In the genomic region with DNA sequence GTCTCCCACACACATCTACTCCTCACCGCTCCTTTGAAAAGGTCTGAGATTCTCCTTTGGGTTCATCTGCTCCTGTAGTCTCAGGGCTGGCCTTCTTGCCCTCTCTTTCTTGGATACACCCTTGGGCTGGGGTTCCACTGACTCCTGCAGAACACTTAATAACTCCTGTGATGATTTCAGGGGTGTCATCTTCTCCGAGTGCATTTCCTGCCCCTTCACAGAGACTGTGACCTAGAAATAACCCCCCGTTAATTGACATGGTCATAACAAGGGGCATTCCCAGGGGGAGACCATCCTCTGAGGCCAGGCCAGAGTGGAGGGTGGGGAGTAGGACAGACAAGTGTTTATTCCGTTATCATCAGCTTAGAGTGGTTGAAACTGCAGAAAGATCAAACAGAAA, we compare ENCODE assay signal across 9 mouse cellular contexts. TPM values are rescaled to one million over a fixed set of nuclear protein-coding genes. Genes with fewer than 3 reads are reported as not detected.
A peak's percentile ranks its signal among the peaks of the same experiment; 100 is the strongest.
DNase-seq lines count a peak whose midpoint lies in the region; ATAC-seq and TF ChIP-seq lines count a peak whose summit lies in the region.
"Had no signal": no experiment of that assay in that cellular context is flagged by ENCODE, and none has a peak within 500 bp of the region (broad histone marks: within the 10 kb centered on the region; RNA-seq: fewer than 3 reads in every experiment).

No protein-coding gene starts in this region.

- no peak for DNase-seq in cerebellum, adult 2 months
- no peak for DNase-seq in cerebellum, postnatal 14 days
- DNase-seq in testis, postnatal 10 days (ENCODE audit: low spot score), result no peak
- DNase-seq in liver, embryonic 13.5 days, result no peak
- no peak for DNase-seq in embryo, embryonic 10 days (ENCODE audit: low spot score)
- DNase-seq in left cerebral cortex, postnatal 36 days (ENCODE audit: low spot score in 2 of 2), result no peak

- no peaks in the 10 kb centered on the region for H3K9me3 ChIP-seq in liver, embryonic 13.5 days (replicated peaks)

- TF ChIP-seq CTCF in cerebellum, adult 2 months (IDR thresholded peaks at IDR 0.05; ENCODE audit: borderline replicate concordance, insufficient read depth, low read depth, low read length), result no peak
- TF ChIP-seq CTCF in testis, adult 2 months (IDR thresholded peaks at IDR 0.05; ENCODE audit: control insufficient read depth, insufficient read depth, insufficient replicate concordance, low read depth, low read length), result no peak

- peak overlapping the region; percentile 92 for H3K9ac ChIP-seq in liver, embryonic 13.5 days

- 44% methylated on average over 4 of the region's 4 CpGs for WGBS in cerebellum, adult 2 months
- WGBS in liver, embryonic 13.5 days (ENCODE audit: insufficient replicate concordance), result 57% methylated on average over 4 of the region's 4 CpGs

- no peaks in the 10 kb centered on the region for H3K27me3 ChIP-seq in cerebellum, adult 2 months (ENCODE audit: control insufficient read depth, insufficient read depth, low read length)
- H3K27me3 ChIP-seq in testis, adult 2 months (ENCODE audit: control insufficient read depth, insufficient read depth, low read length), result no peaks in the 10 kb centered on the region
- no peaks in the 10 kb centered on the region for H3K27me3 ChIP-seq in liver, embryonic 13.5 days

- TF ChIP-seq POLR2A in cerebellum, adult 2 months (IDR thresholded peaks at IDR 0.05; ENCODE audit: borderline replicate concordance, insufficient read depth, low read length), result no peak
- no peak for TF ChIP-seq POLR2A in testis, adult 2 months (IDR thresholded peaks at IDR 0.05; ENCODE audit: control insufficient read depth, low read depth, low read length)

- H3K36me3 ChIP-seq in testis, adult 2 months (ENCODE audit: control insufficient read depth, insufficient read depth, low read length), result peaks cover 4% of the 10 kb centered on the region; the same call in 1 of the 2 replicates
- peaks cover 35% of the 10 kb centered on the region for H3K36me3 ChIP-seq in liver, embryonic 13.5 days

- peaks cover 12% of the 10 kb centered on the region for H3K4me1 ChIP-seq in cerebellum, adult 2 months (ENCODE audit: control insufficient read depth, insufficient read depth, low read length)
- H3K4me1 ChIP-seq in testis, adult 2 months (ENCODE audit: control insufficient read depth, insufficient read depth, low read length), result peaks cover 5% of the 10 kb centered on the region
- H3K4me1 ChIP-seq in liver, embryonic 13.5 days (replicated peaks), result peaks cover 34% of the 10 kb centered on the region

- H3K4me2 ChIP-seq in liver, embryonic 13.5 days, result peak overlapping the region; percentile 90

- peak overlapping the region; percentile 46 for H3K4me3 ChIP-seq in cerebellum, adult 2 months (replicated peaks; ENCODE audit: insufficient read depth, low read depth, low read length)
- H3K4me3 ChIP-seq in testis, adult 2 months (ENCODE audit: control insufficient read depth, low read depth, low read length), result peak overlapping the region; percentile 42
- peak overlapping the region; percentile 89 for H3K4me3 ChIP-seq in liver, embryonic 13.5 days (replicated peaks)

- ATAC-seq in liver, embryonic 13.5 days (ENCODE audit: low read depth), result no peak
- ATAC-seq in erythroid progenitor cell, adult 5-6 weeks (replicated peaks; ENCODE audit: low FRiP score, poor library complexity, severe bottlenecking), result no peak

- intact Hi-C loops in left cerebral cortex, postnatal 36 days (cut with DNase I), result no loop called here

- H3K27ac ChIP-seq in cerebellum, adult 2 months (ENCODE audit: insufficient read depth, low read length), result no peak overlapping the region
- no peak overlapping the region for H3K27ac ChIP-seq in testis, adult 2 months (ENCODE audit: control insufficient read depth, insufficient read depth, low read depth, low read length)
- H3K27ac ChIP-seq in liver, embryonic 13.5 days, result no peak overlapping the region

RNA-seq across cellular contexts. Expression of a gene that starts 1.3 kb away (rescaled TPM):
- 40.2 and 47.4 TPM in 2 replicates for polyA plus RNA-seq in cerebellum, adult 2 months (2012; rRNA removed)
- 36.3 and 37.0 TPM in 2 replicates for polyA plus RNA-seq in testis, adult 2 months (2012; rRNA removed)
- polyA plus RNA-seq in liver, embryonic 13.5 days (2015; fragmentation: Nextera tagmentation; extraction: Ambion mirVana), result 23.0 and 27.9 TPM in 2 replicates
- total RNA-seq in erythroid progenitor cell, adult 5-6 weeks (2015; ENCODE audit: low replicate concordance), result 65.0 and 76.4 TPM in 2 replicates
- total RNA-seq in erythroid progenitor cell, adult 5-6 weeks (2017; ENCODE audit: low replicate concordance), result 47.6 and 50.1 TPM in 2 replicates
- 10 to 100 TPM; 35.8 to 56.6 TPM for total RNA-seq in left cerebral cortex, postnatal 36 days (2021)

RNA-seq across cellular contexts. Expression of a gene that starts 1.8 kb away (rescaled TPM):
- polyA plus RNA-seq in cerebellum, adult 2 months (2012; rRNA removed), result 6.4 and 6.8 TPM in 2 replicates
- polyA plus RNA-seq in testis, adult 2 months (2012; rRNA removed), result 2.4 and 2.8 TPM in 2 replicates
- polyA plus RNA-seq in liver, embryonic 13.5 days (2015; fragmentation: Nextera tagmentation; extraction: Ambion mirVana), result 3.3 and 4.0 TPM in 2 replicates
- total RNA-seq in erythroid progenitor cell, adult 5-6 weeks (2015; ENCODE audit: low replicate concordance), result 14.3 and 17.3 TPM in 2 replicates
- 12.0 and 18.1 TPM in 2 replicates for total RNA-seq in erythroid progenitor cell, adult 5-6 weeks (2017; ENCODE audit: low replicate concordance)
- 1 to 10 TPM; 5.8 to 7.0 TPM for total RNA-seq in left cerebral cortex, postnatal 36 days (2021)

RNA-seq across cellular contexts. Expression of a gene that starts 28.7 kb away (rescaled TPM):
- 9.2 and 10.6 TPM in 2 replicates for polyA plus RNA-seq in cerebellum, adult 2 months (2012; rRNA removed)
- polyA plus RNA-seq in testis, adult 2 months (2012; rRNA removed), result 1.6 and 1.9 TPM in 2 replicates
- 10.5 and 12.8 TPM in 2 replicates for polyA plus RNA-seq in liver, embryonic 13.5 days (2015; fragmentation: Nextera tagmentation; extraction: Ambion mirVana)
- 1.4 and 5.0 TPM in 2 replicates for total RNA-seq in erythroid progenitor cell, adult 5-6 weeks (2015; ENCODE audit: low replicate concordance)
- total RNA-seq in erythroid progenitor cell, adult 5-6 weeks (2017; ENCODE audit: low replicate concordance), result 3.0 and 3.1 TPM in 2 replicates
- total RNA-seq in left cerebral cortex, postnatal 36 days (2021), result 1 to 10 TPM; 7.0 to 9.4 TPM

RNA-seq across cellular contexts. Expression of a gene that starts 28.9 kb away (rescaled TPM):
- polyA plus RNA-seq in cerebellum, adult 2 months (2012; rRNA removed), result 26.3 and 26.7 TPM in 2 replicates
- 4.4 and 6.1 TPM in 2 replicates for polyA plus RNA-seq in testis, adult 2 months (2012; rRNA removed)
- 10.4 and 13.3 TPM in 2 replicates for polyA plus RNA-seq in liver, embryonic 13.5 days (2015; fragmentation: Nextera tagmentation; extraction: Ambion mirVana)
- total RNA-seq in erythroid progenitor cell, adult 5-6 weeks (2015; ENCODE audit: low replicate concordance), result 8.0 and 22.7 TPM in 2 replicates
- total RNA-seq in erythroid progenitor cell, adult 5-6 weeks (2017; ENCODE audit: low replicate concordance), result 9.4 and 10.9 TPM in 2 replicates
- total RNA-seq in left cerebral cortex, postnatal 36 days (2021), result 10 to 100 TPM; 16.6 to 19.9 TPM

RNA-seq across cellular contexts. Expression of a gene that starts 59.6 kb away (rescaled TPM):
- polyA plus RNA-seq in cerebellum, adult 2 months (2012; rRNA removed), result 1.3 and 1.4 TPM in 2 replicates
- polyA plus RNA-seq in testis, adult 2 months (2012; rRNA removed), result 0.41 and 0.65 TPM in 2 replicates
- polyA plus RNA-seq in liver, embryonic 13.5 days (2015; fragmentation: Nextera tagmentation; extraction: Ambion mirVana), result not detected in 2 replicates
- total RNA-seq in erythroid progenitor cell, adult 5-6 weeks (2015; ENCODE audit: low replicate concordance), result not detected in 2 replicates
- not detected in 2 replicates for total RNA-seq in erythroid progenitor cell, adult 5-6 weeks (2017; ENCODE audit: low replicate concordance)
- under 1 TPM in 1 of 2 experiments, not detected in 1; 0.25 TPM for total RNA-seq in left cerebral cortex, postnatal 36 days (2021)
- total RNA-seq: adrenal gland, postnatal 36 days had no signal
